Mouse (Mus musculus): ENCODE measurements around the gene Ehd4. TPM values are rescaled to one million over a fixed set of nuclear protein-coding genes. Genes with fewer than 3 reads are reported as not detected.

Ehd4 gene
- total and polyA plus RNA-seq, 3 experiments: 15.8 to 35.5 TPM; not detected in 1

DNA sequence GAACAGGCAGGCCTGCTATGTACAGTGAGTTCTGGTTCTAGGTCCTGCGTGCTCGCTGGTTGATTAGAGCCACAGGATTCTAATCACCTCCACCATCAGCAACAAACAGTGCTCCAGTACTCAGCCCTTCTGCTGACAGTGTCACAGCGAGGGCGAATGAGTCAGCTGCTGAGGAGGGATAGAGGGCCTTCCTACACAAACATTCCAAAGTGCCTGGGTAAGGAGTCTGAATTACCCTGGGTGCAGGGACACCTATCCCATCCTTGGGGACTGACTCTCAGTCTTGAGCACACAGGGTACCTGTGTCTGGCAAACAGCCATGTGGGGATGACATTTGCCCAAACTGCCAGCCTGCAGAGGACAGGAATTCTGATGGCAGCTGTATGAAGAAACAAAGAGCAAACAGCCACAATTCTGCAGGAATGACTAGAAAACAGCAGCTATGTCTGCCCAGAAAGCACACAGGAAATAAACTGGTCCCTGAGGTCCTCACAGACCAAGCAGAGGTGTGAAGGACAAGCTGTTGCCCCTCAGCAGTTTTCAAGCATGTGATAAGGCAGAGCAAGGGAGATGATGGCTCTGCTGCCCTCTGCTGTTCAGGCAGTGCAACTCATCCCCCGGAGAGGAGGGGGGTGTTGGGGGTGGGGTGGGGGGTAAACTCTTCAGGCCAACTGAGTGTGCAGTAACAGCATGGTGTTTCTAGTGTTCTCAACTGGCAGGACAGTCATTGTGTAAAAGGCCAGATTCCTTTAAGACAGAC, 60.6 kb downstream of the Ehd4 start:
- Histone ChIP-seq H3K27me3 (ENCODE audit: control insufficient read depth in 1 of 2, insufficient read depth in 2 of 2, low read length in 2 of 2) (no peaks in the 10 kb centered on the region), H3K4me1 (ENCODE audit: control insufficient read depth in 1 of 2, insufficient read depth in 2 of 2, low read length in 2 of 2) (no peaks in the 10 kb centered on the region), H3K27ac (ENCODE audit: control insufficient read depth, low read depth, low read length) (no peak overlapping the region), H3K36me3 (ENCODE audit: control insufficient read depth in 1 of 2, insufficient read depth in 2 of 2, low read length in 2 of 2) (no peaks in the 10 kb centered on the region), H3K4me3 (ENCODE audit: control insufficient read depth in 1 of 2, insufficient read depth in 1 of 2, low read depth in 2 of 2, low read length in 2 of 2) (no peak overlapping the region), H3K79me2 (ENCODE audit: control insufficient read depth, insufficient read depth, low read length, poor library complexity) (no peaks in the 10 kb centered on the region), H3K9ac (ENCODE audit: control insufficient read depth, low read depth, low read length, poor library complexity, severe bottlenecking) (no peak overlapping the region), H3K9me3 (replicated peaks; ENCODE audit: insufficient read depth, low read length) (no peaks in the 10 kb centered on the region)
- peak; percentile 29 for TF ChIP-seq RAD21 (IDR thresholded peaks at IDR 0.05; ENCODE audit: low read depth, low read length)
- no peak for TF ChIP-seq TAL1 (IDR thresholded peaks at IDR 0.05; ENCODE audit: low read length)
- TF ChIP-seq CTCF (IDR thresholded peaks at IDR 0.05 in 2 of 3, conservative IDR thresholded peaks at IDR 0.05 in 1 of 3; ENCODE audit: control insufficient read depth in 1 of 3, insufficient read depth in 1 of 3, low read depth in 2 of 3, low read length in 3 of 3, poor library complexity in 1 of 3, severe bottlenecking in 1 of 3): peak; percentile 59 to 88 (median 63)
- TF ChIP-seq POLR2AphosphoS5 (IDR thresholded peaks at IDR 0.05; ENCODE audit: borderline replicate concordance, low read depth, low read length): no peak
- TF ChIP-seq SMC3 (IDR thresholded peaks at IDR 0.05; ENCODE audit: low read depth, low read length): peak; percentile 57
- TF ChIP-seq MAZ (IDR thresholded peaks at IDR 0.05; ENCODE audit: low read depth, low read length): peak; percentile 27; the same call in 1 of the 2 replicates
- peak; percentile 54 for DNase-seq (ENCODE audit: low read depth, low spot score)

DNA sequence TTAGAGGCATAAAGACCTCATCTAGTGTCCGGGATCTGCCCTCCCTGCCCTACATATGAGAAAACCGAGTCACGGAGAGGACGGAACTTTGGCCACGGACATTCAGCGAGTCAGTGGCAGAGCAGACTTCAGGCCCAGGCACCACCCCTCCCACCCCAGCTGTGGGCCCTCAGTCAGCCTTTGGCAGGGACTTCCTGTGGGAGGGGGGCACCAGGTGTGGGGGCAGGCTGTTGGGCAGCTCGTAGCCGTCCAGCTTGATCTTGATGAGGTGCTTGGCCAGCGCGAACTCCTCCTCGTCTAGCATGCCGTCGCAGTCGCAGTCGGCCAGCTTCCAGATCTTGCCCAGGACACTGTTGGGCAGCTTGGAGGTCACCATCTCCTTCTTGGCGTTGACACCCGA, 63.4 kb downstream of the Ehd4 start:
- Histone ChIP-seq H3K36me3 (ENCODE audit: control insufficient read depth in 1 of 2, insufficient read depth in 2 of 2, low read length in 2 of 2) (no peaks in the 10 kb centered on the region), H3K27ac (ENCODE audit: control insufficient read depth, low read depth, low read length) (no peak overlapping the region), H3K27me3 (ENCODE audit: control insufficient read depth in 1 of 2, insufficient read depth in 2 of 2, low read length in 2 of 2) (no peaks in the 10 kb centered on the region), H3K4me3 (ENCODE audit: control insufficient read depth in 1 of 2, insufficient read depth in 1 of 2, low read depth in 2 of 2, low read length in 2 of 2) (no peak overlapping the region), H3K9ac (ENCODE audit: control insufficient read depth, low read depth, low read length, poor library complexity, severe bottlenecking) (no peak overlapping the region), H3K9me3 (replicated peaks; ENCODE audit: insufficient read depth, low read length) (no peaks in the 10 kb centered on the region), H3K79me2 (ENCODE audit: control insufficient read depth, insufficient read depth, low read length, poor library complexity) (no peaks in the 10 kb centered on the region), H3K4me1 (ENCODE audit: control insufficient read depth in 1 of 2, insufficient read depth in 2 of 2, low read length in 2 of 2) (no peaks in the 10 kb centered on the region)
- no peak for TF ChIP-seq MAX (IDR thresholded peaks at IDR 0.05; ENCODE audit: low read length)
- TF ChIP-seq TCF12 (IDR thresholded peaks at IDR 0.05; ENCODE audit: low read depth, low read length): no peak
- TF ChIP-seq ZC3H11A (IDR thresholded peaks at IDR 0.05; ENCODE audit: low read depth, low read length): no peak
- no peak for TF ChIP-seq USF2 (IDR thresholded peaks at IDR 0.05; ENCODE audit: borderline replicate concordance in 1 of 2, insufficient read depth in 1 of 2, low read depth in 1 of 2, low read length in 2 of 2)
- no peak for TF ChIP-seq SIN3A (IDR thresholded peaks at IDR 0.05; ENCODE audit: low read length)
- TF ChIP-seq POLR2AphosphoS5 (IDR thresholded peaks at IDR 0.05; ENCODE audit: borderline replicate concordance, low read depth, low read length): no peak
- TF ChIP-seq NRF1 (IDR thresholded peaks at IDR 0.05; ENCODE audit: insufficient read depth, low read depth, low read length, poor library complexity, severe bottlenecking): no peak
- TF ChIP-seq EP300 (IDR thresholded peaks at IDR 0.05; ENCODE audit: low read depth in 1 of 2, low read length in 2 of 2): no peak
- TF ChIP-seq POLR2AphosphoS2 (IDR thresholded peaks at IDR 0.05; ENCODE audit: low read length): no peak
- TF ChIP-seq UBTF (IDR thresholded peaks at IDR 0.05; ENCODE audit: borderline replicate concordance, insufficient read depth, low read depth, low read length): no peak
- TF ChIP-seq TAL1 (IDR thresholded peaks at IDR 0.05; ENCODE audit: low read length): no peak
- no peak for TF ChIP-seq ZMIZ1 (IDR thresholded peaks at IDR 0.05; ENCODE audit: low read depth, low read length)
- no peak for TF ChIP-seq MYB (IDR thresholded peaks at IDR 0.05; ENCODE audit: low read depth, low read length)
- no peak for TF ChIP-seq MXI1 (IDR thresholded peaks at IDR 0.05; ENCODE audit: low read depth, low read length)
- no peak for TF ChIP-seq GATA1 (IDR thresholded peaks at IDR 0.05; ENCODE audit: low read depth, low read length)
- TF ChIP-seq BHLHE40 (IDR thresholded peaks at IDR 0.05; ENCODE audit: borderline replicate concordance, low read depth, low read length): no peak
- TF ChIP-seq GABPA (IDR thresholded peaks at IDR 0.05; ENCODE audit: low read depth, low read length): no peak
- TF ChIP-seq TBP (IDR thresholded peaks at IDR 0.05; ENCODE audit: low read depth, low read length): no peak
- no peak for TF ChIP-seq NELFE (IDR thresholded peaks at IDR 0.05; ENCODE audit: low read depth, low read length)
- no peak for DNase-seq (ENCODE audit: low read depth, low spot score)
